Mouse (Mus musculus) small intestine, adult 2 months (tissue): ENCODE results near the gene Dab1.

Source experiments
- CTCF ChIP-seq: fragments of 200-500 bp; IDR thresholded peaks from 2 replicates; pipeline ENCODE4 v1.5.1; 2012; ENCODE audit warnings: low read depth, mild to moderate bottlenecking, control low read depth, inconsistent platforms, low read length, moderate library complexity, mixed read lengths; ENCODE audit not compliant: insufficient replicate concordance, insufficient read length; ENCODE audit errors: extremely low read depth
- POLR2A ChIP-seq: fragments of 200-500 bp; IDR thresholded peaks from 2 replicates; pipeline ENCODE4 v1.6.1; 2012; ENCODE audit warnings: low read depth, mild to moderate bottlenecking, control low read depth, inconsistent platforms, low read length, moderate library complexity

DNA sequence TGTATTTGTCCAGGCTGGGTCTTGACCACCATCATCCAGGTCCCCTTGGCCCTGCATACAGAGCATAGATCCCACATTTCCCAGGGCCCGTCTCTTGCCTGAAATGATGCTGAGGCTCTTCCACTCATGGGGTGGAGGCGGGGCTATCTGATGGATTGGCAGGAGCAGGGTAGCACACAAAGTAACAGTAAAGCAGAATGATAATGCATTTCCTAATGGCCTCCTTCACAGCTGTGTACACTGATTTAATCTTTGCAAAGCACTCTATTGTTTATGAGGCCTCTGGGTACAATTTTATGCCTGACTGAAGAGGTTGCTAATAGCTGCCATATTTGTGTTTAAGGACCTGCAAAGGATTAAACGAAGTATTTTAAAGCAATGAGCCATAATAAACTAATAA, 374.7 kb downstream of the Dab1 start:
- TF ChIP-seq CTCF (no peak), POLR2A (no peak)
